Comparison of ENCODE assay signal across 27 mouse cellular contexts in genomic region chr11:108696563-108696962, GRCm38 (mm10).
A peak's percentile ranks its signal among the peaks of the same experiment; 100 is the strongest.
DNase-seq lines count a peak whose midpoint lies in the region; ATAC-seq lines count a peak whose summit lies in the region.
"Had no signal": no experiment of that assay in that cellular context is flagged by ENCODE, and none has a peak within 500 bp of the region (broad histone marks: within the 10 kb centered on the region; RNA-seq: fewer than 3 reads in every experiment).

No protein-coding gene starts in this region.

- peak; percentile 94 for ATAC-seq in megakaryocyte, adult 5-6 weeks (ENCODE audit: poor library complexity, severe bottlenecking)
- ATAC-seq in hindbrain, embryonic 16.5 days: no peak
- ATAC-seq: forebrain, embryonic 13.5 days; forebrain, embryonic 16.5 days; Patski had no signal

- H3K9ac ChIP-seq in hindbrain, embryonic 16.5 days (ENCODE audit: low read depth, low read length): no peak overlapping the region
- H3K9ac ChIP-seq: forebrain, embryonic 13.5 days; heart, embryonic 12.5 days; heart, embryonic 15.5 days; hindbrain, embryonic 14.5 days had no signal

- H3K9me3 ChIP-seq in hindbrain, embryonic 16.5 days (ENCODE audit: control insufficient read depth, low read length): no peaks in the 10 kb centered on the region
- H3K9me3 ChIP-seq: forebrain, embryonic 10.5 days; forebrain, embryonic 13.5 days; heart, embryonic 12.5 days; heart, embryonic 15.5 days had no signal

- H3K36me3 ChIP-seq in hindbrain, embryonic 16.5 days (ENCODE audit: control insufficient read depth, insufficient read depth, low read length): no peaks in the 10 kb centered on the region
- H3K36me3 ChIP-seq: G1E; heart, embryonic 12.5 days; heart, embryonic 15.5 days had no signal

- WGBS in hindbrain, embryonic 16.5 days: 87% methylated on average over 4 of the region's 4 CpGs

- H3K27me3 ChIP-seq in hindbrain, embryonic 16.5 days (replicated peaks; ENCODE audit: control insufficient read depth, insufficient read depth, low read length): no peaks in the 10 kb centered on the region
- H3K27me3 ChIP-seq: CH12.LX; forebrain, embryonic 13.5 days; heart, embryonic 12.5 days; heart, embryonic 15.5 days; Patski had no signal

- H3K4me2 ChIP-seq in hindbrain, embryonic 16.5 days (ENCODE audit: low read length): no peak overlapping the region
- H3K4me2 ChIP-seq: forebrain, embryonic 13.5 days; heart, embryonic 12.5 days; heart, embryonic 15.5 days; hindbrain, embryonic 14.5 days had no signal

- H3K4me3 ChIP-seq in hindbrain, embryonic 16.5 days (ENCODE audit: low read length): no peak overlapping the region
- H3K4me3 ChIP-seq: forebrain, embryonic 10.5 days; forebrain, embryonic 13.5 days; gastrocnemius, adult 2 months; heart, embryonic 12.5 days; heart, embryonic 15.5 days had no signal

- H3K4me1 ChIP-seq in hindbrain, embryonic 16.5 days (ENCODE audit: control insufficient read depth, insufficient read depth, low read depth, low read length): no peaks in the 10 kb centered on the region
- H3K4me1 ChIP-seq: forebrain, embryonic 10.5 days; forebrain, embryonic 13.5 days; heart, embryonic 12.5 days; heart, embryonic 15.5 days had no signal

- DNase-seq in kidney, postnatal 14 days: peak; percentile 2
- no peak for DNase-seq in kidney, adult 18-20 months
- peak; percentile 7 for DNase-seq in thymus, postnatal 0 days (ENCODE audit: low spot score)
- no peak for DNase-seq in thymus, postnatal 14 days
- DNase-seq in frontal cortex, adult 2 months (ENCODE audit: extremely low spot score in 1 of 2, low spot score in 1 of 2): no peak
- DNase-seq: adrenal gland, postnatal 14 days; B cell, adult 2 months; cerebellum, adult 11 months; cerebellum, adult 2 months; cerebellum, adult 9-11 months; cerebellum, postnatal 25 days; gastrocnemius, adult 2 months; gastrocnemius, postnatal 14 days; heart, adult 18-20 months; heart, postnatal 10 days; heart, postnatal 36 days had no signal

- H3K27ac ChIP-seq in hindbrain, embryonic 16.5 days (ENCODE audit: low read depth, low read length): no peak overlapping the region
- H3K27ac ChIP-seq: forebrain, embryonic 10.5 days; forebrain, embryonic 13.5 days; gastrocnemius, adult 2 months; heart, embryonic 15.5 days; hindbrain, embryonic 14.5 days had no signal

Comparison
In these comparisons a context has a peak if more than half of its experiments do, and no peak if none do; other contexts are left out.
1. DNase-seq: peak in kidney, postnatal 14 days (single experiment) and thymus, postnatal 0 days (single experiment); none in kidney, adult 18-20 months (single experiment), thymus, postnatal 14 days (single experiment) and frontal cortex, adult 2 months (0 of 2).